Mouse (Mus musculus) testis, adult 2 months (tissue): Measurements from ENCODE around the gene Rad18.

Source experiments
- CTCF ChIP-seq: fragments of 200-500 bp; IDR thresholded peaks from 2 replicates; pipeline ENCODE4 v1.5.1; 2012; ENCODE audit warnings: low read depth, mild to moderate bottlenecking, inconsistent platforms, low read length, moderate library complexity; ENCODE audit not compliant: control insufficient read depth, insufficient read depth, insufficient replicate concordance
- POLR2A ChIP-seq: fragments of 200-500 bp; IDR thresholded peaks from 2 replicates; pipeline ENCODE4 v1.6.1; 2012; ENCODE audit warnings: low read depth, mild to moderate bottlenecking, inconsistent platforms, low read length, moderate library complexity; ENCODE audit not compliant: control insufficient read depth

DNA sequence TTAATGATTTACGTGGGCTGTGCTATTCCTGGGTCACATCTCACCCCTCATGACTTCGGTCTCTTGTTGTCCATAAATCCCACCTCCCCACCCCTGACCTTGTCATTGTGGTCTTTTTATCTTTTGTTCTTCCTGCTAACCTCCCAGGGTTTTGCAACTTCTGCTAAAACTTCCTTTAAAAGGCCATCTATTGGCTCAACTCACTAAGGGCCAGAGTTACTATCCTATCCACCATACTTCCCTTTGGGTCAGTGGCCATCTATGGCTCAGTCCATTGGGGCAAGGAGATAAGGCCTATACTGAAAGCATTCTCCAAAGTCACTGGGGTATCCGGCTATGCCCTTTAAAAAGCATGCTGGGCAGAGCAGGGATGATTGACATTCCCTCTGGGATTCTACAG lies 17.5 kb upstream of the Rad18 start:
- TF ChIP-seq CTCF, result no peak
- no peak for TF ChIP-seq POLR2A
